Mouse (Mus musculus): ENCODE data around the gene Anxa5. TPM values are rescaled to one million over a fixed set of nuclear protein-coding genes. Genes with fewer than 3 reads are reported as not detected.

Gene Anxa5
- 49.5 and 57.5 TPM in 2 replicates for polyA plus RNA-seq (2015; fragmentation: Nextera tagmentation; extraction: Ambion mirVana)

- Histone ChIP-seq H3K36me3 (no peaks in the 10 kb centered on the region), H3K27ac (no peak within 1 kb of the TSS), H3K9ac (replicated peaks) (peak within 1 kb of the TSS; percentile 69), H3K9me3 (no peaks in the 10 kb centered on the region), H3K27me3 (peaks cover 5% of the 10 kb centered on the region; the same call in 1 of the 2 replicates), H3K4me2 (replicated peaks) (peak within 1 kb of the TSS; percentile 97), H3K4me3 (replicated peaks) (peak within 1 kb of the TSS; percentile 66), H3K4me1 (replicated peaks) (peaks cover 16% of the 10 kb centered on the region)
- under 1% methylated on average over 32 of the region's 32 CpGs for WGBS
- ATAC-seq = peak; percentile 97
Observed at GRCm38 (mm10) chr3:36475532-36476087, at the start of gene Anxa5, which contains the start of gene 1810062G17Rik. TSS of gene Anxa5 (minus strand) at chr3:36475894. TSS of gene 1810062G17Rik (plus strand) at chr3:36475937.

- H3K27ac ChIP-seq = no peak overlapping the region
- H3K27me3 ChIP-seq = peaks cover 24% of the 10 kb centered on the region
- no peak overlapping the region for H3K9ac ChIP-seq (replicated peaks)
- WGBS = 88% methylated on average over 3 of the region's 3 CpGs
- ATAC-seq = no peak
- no peaks in the 10 kb centered on the region for H3K9me3 ChIP-seq
- no peak overlapping the region for H3K4me2 ChIP-seq (replicated peaks)
- no peaks in the 10 kb centered on the region for H3K36me3 ChIP-seq
- H3K4me1 ChIP-seq (replicated peaks) = peaks cover 16% of the 10 kb centered on the region
- no peak overlapping the region for H3K4me3 ChIP-seq (replicated peaks)
Observed at GRCm38 (mm10) chr3:36524466-36524865, 48.8 kb upstream of the Anxa5 start.

GRCm38 (mm10) chr3:36522137-36522536 lies 46.4 kb upstream of the Anxa5 start:
- no peak overlapping the region for H3K9ac ChIP-seq (replicated peaks)
- WGBS = 1% methylated on average over 4 of the region's 4 CpGs
- H3K4me1 ChIP-seq (replicated peaks) = peaks cover 16% of the 10 kb centered on the region
- no peaks in the 10 kb centered on the region for H3K36me3 ChIP-seq
- no peak for ATAC-seq
- no peak overlapping the region for H3K27ac ChIP-seq
- H3K4me2 ChIP-seq (replicated peaks) = peak overlapping the region; percentile 96
- H3K9me3 ChIP-seq = no peaks in the 10 kb centered on the region
- peak overlapping the region; percentile 66; the same call in 1 of the 2 replicates for H3K4me3 ChIP-seq (replicated peaks)
- H3K27me3 ChIP-seq = peaks cover 27% of the 10 kb centered on the region

- under 1% methylated on average over 51 of the region's 51 CpGs for WGBS
- H3K9ac ChIP-seq (replicated peaks) = peak within 1 kb of the TSS; percentile 75
- H3K36me3 ChIP-seq = no peaks in the 10 kb centered on the region
- H3K4me1 ChIP-seq (replicated peaks) = peaks cover 16% of the 10 kb centered on the region
- H3K27me3 ChIP-seq = peaks cover 27% of the 10 kb centered on the region
- H3K4me2 ChIP-seq (replicated peaks) = peak within 1 kb of the TSS; percentile 96
- no peaks in the 10 kb centered on the region for H3K9me3 ChIP-seq
- ATAC-seq = peak; percentile 80
- no peak within 1 kb of the TSS for H3K27ac ChIP-seq
- H3K4me3 ChIP-seq (replicated peaks) = peak within 1 kb of the TSS; percentile 66
Observed at GRCm38 (mm10) chr3:36521073-36522060, 45.7 kb upstream of the Anxa5 start, which contains the start of gene Gm11549. TSS of gene Gm11549 (minus strand) at chr3:36521813.

- no peak overlapping the region for H3K9ac ChIP-seq (replicated peaks)
- no peak overlapping the region for H3K4me3 ChIP-seq (replicated peaks)
- WGBS = 92% methylated on average over 9 of the region's 9 CpGs
- no peak overlapping the region for H3K27ac ChIP-seq
- H3K36me3 ChIP-seq = no peaks in the 10 kb centered on the region
- H3K4me1 ChIP-seq (replicated peaks) = peaks cover 6% of the 10 kb centered on the region; the same call in 1 of the 2 replicates
- ATAC-seq = no peak
- peaks cover 12% of the 10 kb centered on the region for H3K27me3 ChIP-seq
- no peak overlapping the region for H3K4me2 ChIP-seq (replicated peaks)
- no peaks in the 10 kb centered on the region for H3K9me3 ChIP-seq
Observed at GRCm38 (mm10) chr3:36516196-36516595, 40.5 kb upstream of the Anxa5 start.

GRCm38 (mm10) chr3:36511491-36511890 lies 35.8 kb upstream of the Anxa5 start:
- no peak for ATAC-seq
- WGBS = 91% methylated on average over 6 of the region's 6 CpGs
- no peaks in the 10 kb centered on the region for H3K36me3 ChIP-seq
- H3K4me2 ChIP-seq (replicated peaks) = no peak overlapping the region
- H3K4me1 ChIP-seq (replicated peaks) = no peaks in the 10 kb centered on the region
- H3K27me3 ChIP-seq = no peaks in the 10 kb centered on the region
- no peaks in the 10 kb centered on the region for H3K9me3 ChIP-seq
- H3K9ac ChIP-seq (replicated peaks) = no peak overlapping the region
- H3K4me3 ChIP-seq (replicated peaks) = no peak overlapping the region
- no peak overlapping the region for H3K27ac ChIP-seq

GRCm38 (mm10) chr3:36505809-36506735 lies 30.4 kb upstream of the Anxa5 start:
- ATAC-seq = peak; percentile 85
- Histone ChIP-seq H3K27me3 (no peaks in the 10 kb centered on the region), H3K36me3 (no peaks in the 10 kb centered on the region), H3K4me1 (replicated peaks) (peaks cover 12% of the 10 kb centered on the region), H3K4me2 (replicated peaks) (no peak overlapping the region), H3K4me3 (replicated peaks) (no peak overlapping the region), H3K27ac (peak overlapping the region; percentile 76), H3K9me3 (no peaks in the 10 kb centered on the region), H3K9ac (replicated peaks) (no peak overlapping the region)
- 46% methylated on average over 10 of the region's 10 CpGs for WGBS

GRCm38 (mm10) chr3:36505306-36505705 lies 29.6 kb upstream of the Anxa5 start:
- peak; percentile 72; the same call in 1 of the 2 replicates for ATAC-seq
- H3K27ac ChIP-seq = peak overlapping the region; percentile 76
- H3K9me3 ChIP-seq = no peaks in the 10 kb centered on the region

GRCm38 (mm10) chr3:36501546-36501945 lies 25.9 kb upstream of the Anxa5 start:
- 84% methylated on average over 7 of the region's 7 CpGs for WGBS

More at GRCm38 (mm10) chr3:36505306-36505705, 29.6 kb upstream of the Anxa5 start:
- H3K27me3 ChIP-seq = no peaks in the 10 kb centered on the region
- 66% methylated on average over 8 of the region's 8 CpGs for WGBS
- peaks cover 12% of the 10 kb centered on the region for H3K4me1 ChIP-seq (replicated peaks)
- no peak overlapping the region for H3K4me3 ChIP-seq (replicated peaks)
- no peak overlapping the region for H3K4me2 ChIP-seq (replicated peaks)
- H3K36me3 ChIP-seq = no peaks in the 10 kb centered on the region
- no peak overlapping the region for H3K9ac ChIP-seq (replicated peaks)

GRCm38 (mm10) chr3:36500976-36501375 lies 25.3 kb upstream of the Anxa5 start:
- ATAC-seq = no peak
- WGBS = 89% methylated on average over 8 of the region's 8 CpGs

More at GRCm38 (mm10) chr3:36501546-36501945, 25.9 kb upstream of the Anxa5 start:
- no peak overlapping the region for H3K9ac ChIP-seq (replicated peaks)
- peaks cover 12% of the 10 kb centered on the region for H3K4me1 ChIP-seq (replicated peaks)
- H3K9me3 ChIP-seq = no peaks in the 10 kb centered on the region
- H3K4me3 ChIP-seq (replicated peaks) = no peak overlapping the region
- no peak overlapping the region for H3K4me2 ChIP-seq (replicated peaks)
- no peak overlapping the region for H3K27ac ChIP-seq
- no peaks in the 10 kb centered on the region for H3K36me3 ChIP-seq
- peaks cover under 1% of the 10 kb centered on the region; the same call in 1 of the 2 replicates for H3K27me3 ChIP-seq
- no peak for ATAC-seq

GRCm38 (mm10) chr3:36499418-36499817 lies 23.7 kb upstream of the Anxa5 start:
- WGBS = 96% methylated on average over 7 of the region's 7 CpGs
- Histone ChIP-seq H3K4me2 (replicated peaks) (no peak overlapping the region), H3K9me3 (no peaks in the 10 kb centered on the region), H3K4me3 (replicated peaks) (no peak overlapping the region), H3K36me3 (no peaks in the 10 kb centered on the region), H3K27me3 (peaks cover 4% of the 10 kb centered on the region; the same call in 1 of the 2 replicates), H3K27ac (no peak overlapping the region), H3K9ac (replicated peaks) (no peak overlapping the region), H3K4me1 (replicated peaks) (no peaks in the 10 kb centered on the region)
- ATAC-seq = no peak

More at GRCm38 (mm10) chr3:36500976-36501375, 25.3 kb upstream of the Anxa5 start:
- Histone ChIP-seq H3K9me3 (no peaks in the 10 kb centered on the region), H3K4me2 (replicated peaks) (no peak overlapping the region), H3K27me3 (peaks cover 4% of the 10 kb centered on the region; the same call in 1 of the 2 replicates), H3K4me1 (replicated peaks) (peaks cover 8% of the 10 kb centered on the region), H3K36me3 (no peaks in the 10 kb centered on the region), H3K27ac (no peak overlapping the region), H3K9ac (replicated peaks) (no peak overlapping the region), H3K4me3 (replicated peaks) (no peak overlapping the region)
